Mouse (Mus musculus) limb, embryonic 11.5 days (tissue): ENCODE data around the gene Rapgef5. TPM values are rescaled to one million over a fixed set of nuclear protein-coding genes. Genes with fewer than 3 reads are reported as not detected.

Source experiments
- ATAC-seq: fragments of 200-750 bp; cut with Nextera tagmentation; 2 replicates; pipeline ENCODE4 v1.8.0; 2017; ENCODE audit warnings: low read depth; ENCODE audit not compliant: insufficient number of reproducible peaks, low FRiP score, low TSS enrichment
- DNase-seq: peaks from one replicate; pipeline ENCODE4 v3.0.0-alpha.2; 2015; ENCODE audit warnings: low spot score
- H3K27ac ChIP-seq: fragments of 300-500 bp; sonication (generic); replicated peaks from 2 replicates; pipeline ENCODE4 v1.5.1; 2014; ENCODE audit warnings: low read depth, mild to moderate bottlenecking, low read length
- H3K27me3 ChIP-seq: fragments of 300-500 bp; sonication (generic); 2 replicates; pipeline ENCODE4 v1.6.1; 2014; ENCODE audit warnings: mild to moderate bottlenecking, low read length, mixed read lengths; ENCODE audit not compliant: control insufficient read depth, insufficient read depth
- H3K36me3 ChIP-seq: fragments of 300-500 bp; sonication (generic); 2 replicates; pipeline ENCODE4 v1.6.1; 2014; ENCODE audit warnings: mild to moderate bottlenecking, low read length, moderate library complexity, mixed read lengths; ENCODE audit not compliant: control insufficient read depth, insufficient read depth
- H3K4me1 ChIP-seq: fragments of 300-500 bp; sonication (generic); 2 replicates; pipeline ENCODE4 v1.6.1; 2014; ENCODE audit warnings: low read length, mixed read lengths; ENCODE audit not compliant: control insufficient read depth, insufficient read depth
- H3K4me2 ChIP-seq: fragments of 300-500 bp; sonication (generic); 2 replicates; pipeline ENCODE4 v1.6.1; 2014; ENCODE audit warnings: low read depth, mild to moderate bottlenecking, moderate library complexity; ENCODE audit not compliant: severe bottlenecking
- H3K4me3 ChIP-seq: fragments of 300-500 bp; sonication (generic); 2 replicates; pipeline ENCODE4 v1.5.1; 2014; ENCODE audit warnings: low read depth, low read length
- H3K9ac ChIP-seq: fragments of 300-500 bp; sonication (generic); 2 replicates; pipeline ENCODE4 v1.6.1; 2014; ENCODE audit warnings: mild to moderate bottlenecking, low read length
- H3K9me3 ChIP-seq: fragments of 300-500 bp; sonication (generic); 2 replicates; pipeline ENCODE4 v1.6.1; 2016; ENCODE audit warnings: low read length; ENCODE audit not compliant: control insufficient read depth
- WGBS: fragments of 180-500 bp; shearing (Covaris S2); extraction: QIAGEN DNeasy Blood & Tissue Kit; methylation state at CpG from one replicate; pipeline ENCODE4 v1.1.7; 2014; 5-methylcytosine and 5-hydroxymethylcytosine counted together
- polyA plus RNA-seq: library from polyadenylated mRNA; unstranded; fragments of >200 nt; fragmentation: Nextera tagmentation; extraction: Ambion mirVana; gene quantifications from 2 replicates; pipeline ENCODE4 v1.2.1, GENCODE M21; 2014

Gene Rapgef5
- polyA plus RNA-seq, 1 experiment from 2014 or later, result 7.4 TPM

- no peak overlapping the region for H3K4me2 ChIP-seq
- H3K27ac ChIP-seq, result no peak overlapping the region
- WGBS, result 63% methylated on average over 6 of the region's 6 CpGs
These were observed 142.5 kb downstream of the Rapgef5 start for GRCm38 (mm10) chr12:117658821-117659220.

GRCm38 (mm10) chr12:117660361-117660760 lies 144.1 kb downstream of the Rapgef5 start:
- Histone ChIP-seq H3K9ac (no peak overlapping the region), H3K27ac (no peak overlapping the region), H3K9me3 (no peaks in the 10 kb centered on the region), H3K4me2 (no peak overlapping the region), H3K27me3 (no peaks in the 10 kb centered on the region), H3K4me1 (no peaks in the 10 kb centered on the region), H3K4me3 (no peak overlapping the region), H3K36me3 (no peaks in the 10 kb centered on the region)
- 44% methylated on average over 4 of the region's 4 CpGs for WGBS
- DNase-seq, result no peak
- ATAC-seq, result no peak

More at GRCm38 (mm10) chr12:117658821-117659220, 142.5 kb downstream of the Rapgef5 start:
- Histone ChIP-seq H3K27me3 (no peaks in the 10 kb centered on the region), H3K36me3 (no peaks in the 10 kb centered on the region), H3K4me1 (no peaks in the 10 kb centered on the region), H3K4me3 (no peak overlapping the region), H3K9ac (no peak overlapping the region), H3K9me3 (no peaks in the 10 kb centered on the region)
- DNase-seq, result no peak
- no peak for ATAC-seq

GRCm38 (mm10) chr12:117661871-117662270 lies 145.6 kb downstream of the Rapgef5 start:
- 84% methylated on average over 6 of the region's 6 CpGs for WGBS
- H3K4me1 ChIP-seq, result no peaks in the 10 kb centered on the region

GRCm38 (mm10) chr12:117663637-117664036 lies 147.4 kb downstream of the Rapgef5 start:
- DNase-seq (no peak), ATAC-seq (no peak)
- no peaks in the 10 kb centered on the region for H3K27me3 ChIP-seq
- no peak overlapping the region for H3K27ac ChIP-seq
- H3K4me2 ChIP-seq, result no peak overlapping the region
- H3K9ac ChIP-seq, result no peak overlapping the region
- peaks cover 6% of the 10 kb centered on the region; the same call in 1 of the 2 replicates for H3K4me1 ChIP-seq
- H3K36me3 ChIP-seq, result no peaks in the 10 kb centered on the region
- WGBS, result 72% methylated on average over 5 of the region's 5 CpGs
- H3K9me3 ChIP-seq, result no peaks in the 10 kb centered on the region
- no peak overlapping the region for H3K4me3 ChIP-seq

More at GRCm38 (mm10) chr12:117661871-117662270, 145.6 kb downstream of the Rapgef5 start:
- no peak overlapping the region for H3K4me3 ChIP-seq
- no peak overlapping the region for H3K9ac ChIP-seq
- no peaks in the 10 kb centered on the region for H3K27me3 ChIP-seq
- H3K9me3 ChIP-seq, result no peaks in the 10 kb centered on the region
- no peak for DNase-seq
- H3K27ac ChIP-seq, result no peak overlapping the region
- no peak for ATAC-seq
- no peak overlapping the region for H3K4me2 ChIP-seq
- H3K36me3 ChIP-seq, result no peaks in the 10 kb centered on the region

GRCm38 (mm10) chr12:117664644-117665043 lies 148.4 kb downstream of the Rapgef5 start:
- 62% methylated on average over 5 of the region's 5 CpGs for WGBS
- no peak for ATAC-seq

GRCm38 (mm10) chr12:117666391-117666790 lies 150.1 kb downstream of the Rapgef5 start:
- no peaks in the 10 kb centered on the region for H3K9me3 ChIP-seq
- peaks cover 12% of the 10 kb centered on the region for H3K4me1 ChIP-seq
- no peaks in the 10 kb centered on the region for H3K27me3 ChIP-seq
- no peak overlapping the region for H3K27ac ChIP-seq
- WGBS, result 94% methylated on average over 3 of the region's 3 CpGs
- no peaks in the 10 kb centered on the region for H3K36me3 ChIP-seq
- no peak overlapping the region for H3K4me3 ChIP-seq
- ATAC-seq (no peak), DNase-seq (no peak)
- no peak overlapping the region for H3K9ac ChIP-seq
- no peak overlapping the region for H3K4me2 ChIP-seq

More at GRCm38 (mm10) chr12:117664644-117665043, 148.4 kb downstream of the Rapgef5 start:
- peaks cover 12% of the 10 kb centered on the region for H3K4me1 ChIP-seq
- H3K9me3 ChIP-seq, result no peaks in the 10 kb centered on the region
- no peak overlapping the region for H3K9ac ChIP-seq
- H3K36me3 ChIP-seq, result no peaks in the 10 kb centered on the region
- no peak overlapping the region for H3K4me3 ChIP-seq
- H3K27me3 ChIP-seq, result no peaks in the 10 kb centered on the region
- no peak overlapping the region for H3K4me2 ChIP-seq
- no peak for DNase-seq
- no peak overlapping the region for H3K27ac ChIP-seq

- Histone ChIP-seq H3K9ac (no peak overlapping the region), H3K4me3 (no peak overlapping the region), H3K4me1 (peaks cover 12% of the 10 kb centered on the region), H3K4me2 (no peak overlapping the region), H3K27ac (no peak overlapping the region), H3K36me3 (no peaks in the 10 kb centered on the region), H3K27me3 (no peaks in the 10 kb centered on the region), H3K9me3 (no peaks in the 10 kb centered on the region)
- DNase-seq (no peak), ATAC-seq (no peak)
- WGBS, result 74% methylated on average over 10 of the region's 10 CpGs
These were observed 153.5 kb downstream of the Rapgef5 start for GRCm38 (mm10) chr12:117669610-117670400.

- WGBS, result 89% methylated on average over 2 of the region's 2 CpGs
These were observed 156.9 kb downstream of the Rapgef5 start for GRCm38 (mm10) chr12:117673188-117673587.

More at GRCm38 (mm10) chr12:117673188-117673587, 156.9 kb downstream of the Rapgef5 start:
- Histone ChIP-seq H3K27me3 (no peaks in the 10 kb centered on the region), H3K9me3 (no peaks in the 10 kb centered on the region), H3K27ac (no peak overlapping the region), H3K4me2 (no peak overlapping the region), H3K36me3 (no peaks in the 10 kb centered on the region), H3K9ac (no peak overlapping the region), H3K4me1 (peaks cover 9% of the 10 kb centered on the region), H3K4me3 (no peak overlapping the region)
- ATAC-seq (no peak), DNase-seq (no peak)
